Mouse (Mus musculus) stomach, postnatal 0 days (tissue): ENCODE results near the gene U2af1.

Experiments used
- CTCF ChIP-seq: IDR thresholded peaks from 2 replicates; pipeline ENCODE4 v1.5.1; 2016; ENCODE audit warnings: antibody characterized with exemption, low read depth, mild to moderate bottlenecking, moderate library complexity
- EP300 ChIP-seq: optimal IDR thresholded peaks from 2 replicates; pipeline ENCODE3; 2016; ENCODE audit warnings: antibody characterized with exemption

GRCm38 (mm10) chr17:31674426-31674825, 15.7 kb upstream of the U2af1 start:
- no peak for TF ChIP-seq CTCF
- TF ChIP-seq EP300 = no peak
